Comparison of ENCODE assay signal across 12 mouse cellular contexts in genomic region chr1:39410085-39410821, GRCm38 (mm10). TPM values are rescaled to one million over a fixed set of nuclear protein-coding genes. Genes with fewer than 3 reads are reported as not detected.
A peak's percentile ranks its signal among the peaks of the same experiment; 100 is the strongest.
DNase-seq lines count a peak whose midpoint lies in the region; ATAC-seq lines count a peak whose summit lies in the region.
"Had no signal": no experiment of that assay in that cellular context is flagged by ENCODE, and none has a peak within 500 bp of the region (broad histone marks: within the 10 kb centered on the region; RNA-seq: fewer than 3 reads in every experiment).

No protein-coding gene starts in this region.

- intact Hi-C loops in heart, postnatal 36 days (cut with DNase I), result no loop called here

- ATAC-seq in heart, embryonic 15.5 days (replicated peaks; ENCODE audit: insufficient number of reproducible peaks, insufficient read depth, low FRiP score, low read depth), result 0 out of 2 replicates have a peak, but pooled peaks have one; percentile 23
- ATAC-seq in embryonic facial prominence, embryonic 15.5 days (ENCODE audit: insufficient number of reproducible peaks, low FRiP score, low TSS enrichment, low read depth), result no peak
- 0 out of 2 replicates have a peak, but pooled peaks have one; percentile 37 for ATAC-seq in kidney, embryonic 15.5 days (replicated peaks; ENCODE audit: low FRiP score)

- no peak overlapping the region for H3K4me2 ChIP-seq in heart, embryonic 15.5 days
- no peak overlapping the region for H3K4me2 ChIP-seq in embryonic facial prominence, embryonic 15.5 days (replicated peaks)
- no peak overlapping the region for H3K4me2 ChIP-seq in kidney, embryonic 15.5 days

- no peaks in the 10 kb centered on the region for H3K9me3 ChIP-seq in heart, embryonic 15.5 days (replicated peaks)
- H3K9me3 ChIP-seq in embryonic facial prominence, embryonic 15.5 days (replicated peaks), result no peaks in the 10 kb centered on the region
- H3K9me3 ChIP-seq in kidney, embryonic 15.5 days (replicated peaks), result 0 out of 2 replicates have a peak, but pooled peaks cover 3% of the 10 kb centered on the region

- no peak overlapping the region for H3K4me3 ChIP-seq in heart, embryonic 15.5 days
- H3K4me3 ChIP-seq in embryonic facial prominence, embryonic 15.5 days (replicated peaks), result no peak overlapping the region
- no peak overlapping the region for H3K4me3 ChIP-seq in kidney, embryonic 15.5 days (replicated peaks)
- H3K4me3 ChIP-seq: erythroblast, embryonic 14.5 days had no signal

- no peaks in the 10 kb centered on the region for H3K36me3 ChIP-seq in heart, embryonic 15.5 days
- no peaks in the 10 kb centered on the region for H3K36me3 ChIP-seq in embryonic facial prominence, embryonic 15.5 days
- no peaks in the 10 kb centered on the region for H3K36me3 ChIP-seq in kidney, embryonic 15.5 days

- no peak overlapping the region for H3K9ac ChIP-seq in heart, embryonic 15.5 days
- no peak overlapping the region for H3K9ac ChIP-seq in embryonic facial prominence, embryonic 15.5 days
- H3K9ac ChIP-seq in kidney, embryonic 15.5 days, result no peak overlapping the region

- peaks cover 6% of the 10 kb centered on the region for H3K4me1 ChIP-seq in heart, embryonic 15.5 days (replicated peaks)
- peaks cover 4% of the 10 kb centered on the region; the same call in 1 of the 2 replicates for H3K4me1 ChIP-seq in embryonic facial prominence, embryonic 15.5 days
- peaks cover 25% of the 10 kb centered on the region for H3K4me1 ChIP-seq in kidney, embryonic 15.5 days

- 80% methylated on average over 19 of the region's 19 CpGs for WGBS in heart, embryonic 15.5 days
- 59% methylated on average over 19 of the region's 19 CpGs for WGBS in embryonic facial prominence, embryonic 15.5 days
- WGBS in kidney, embryonic 15.5 days, result 48% methylated on average over 19 of the region's 19 CpGs

- H3K27me3 ChIP-seq in heart, embryonic 15.5 days, result no peaks in the 10 kb centered on the region
- no peaks in the 10 kb centered on the region for H3K27me3 ChIP-seq in embryonic facial prominence, embryonic 15.5 days
- H3K27me3 ChIP-seq in kidney, embryonic 15.5 days, result no peaks in the 10 kb centered on the region

- DNase-seq in heart, postnatal 36 days, result no peak
- DNase-seq in lung, postnatal 25 days (ENCODE audit: low spot score), result peak; percentile 62
- no peak for DNase-seq in cerebellum, postnatal 25 days
- DNase-seq in frontal cortex, postnatal 10 days (ENCODE audit: low spot score in 2 of 2), result no peak
- DNase-seq: cerebellum, postnatal 14 days; left cerebral cortex, postnatal 4 days; thymus, adult 18-20 months had no signal

- H3K27ac ChIP-seq in heart, embryonic 15.5 days, result peak overlapping the region; percentile 44; the same call in 1 of the 2 replicates
- peak overlapping the region; percentile 28; the same call in 1 of the 2 replicates for H3K27ac ChIP-seq in embryonic facial prominence, embryonic 15.5 days (replicated peaks)
- H3K27ac ChIP-seq in kidney, embryonic 15.5 days, result no peak overlapping the region; the same call in 1 of the 2 replicates
- H3K27ac ChIP-seq: macrophage had no signal

RNA-seq across cellular contexts. Expression of gene Rpl31, which starts 42.6 kb away (rescaled TPM):
- polyA plus RNA-seq in heart, embryonic 15.5 days (2015; fragmentation: Nextera tagmentation; extraction: Ambion mirVana), result 288 and 324 TPM in 2 replicates
- 100 to 1,000 TPM; 517 to 581 TPM for total RNA-seq in heart, postnatal 36 days (2021)
- polyA plus RNA-seq in embryonic facial prominence, embryonic 15.5 days (2015; fragmentation: Nextera tagmentation; extraction: Ambion mirVana), result 525 and 532 TPM in 2 replicates
- polyA plus RNA-seq in kidney, embryonic 15.5 days (2015; fragmentation: Nextera tagmentation; extraction: Ambion mirVana), result 579 and 581 TPM in 2 replicates
